Mouse (Mus musculus): ENCODE measurements around the gene Fmc1.
"Not testable (repeated sequence)": the region's sequence is repeated elsewhere in the genome, so short reads cannot be mapped to it uniquely, and the experiment has no call there.

Gene Fmc1

GRCm38 (mm10) chr6:38533428-38534405 is at the start of gene Fmc1:
Gene Fmc1, plus strand, starts transcription at chr6:38533502.
- DNase-seq (ENCODE audit: low read depth, low spot score) = peak; percentile 98

DNA sequence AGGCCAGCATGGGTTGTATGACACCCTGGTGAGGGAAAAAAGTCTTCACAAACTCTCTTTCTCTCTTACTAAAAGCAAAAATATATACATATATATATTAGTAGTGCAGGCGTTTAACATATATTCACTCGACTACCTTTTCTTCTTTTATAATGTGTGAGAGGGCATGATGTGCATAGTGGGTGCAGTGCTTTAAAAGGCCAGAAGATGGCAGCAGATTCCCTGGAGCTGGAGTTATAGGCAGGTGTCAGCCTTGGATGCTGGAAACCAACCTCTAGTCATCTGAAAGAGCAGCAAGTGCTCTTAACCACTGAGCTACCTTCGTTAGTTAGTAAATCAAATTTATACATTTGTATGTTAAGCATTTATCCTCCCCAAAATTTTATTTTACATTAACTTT is 40.8 kb upstream of the Fmc1 start:
- DNase-seq (ENCODE audit: low read depth, low spot score) = peak; percentile 16

DNA sequence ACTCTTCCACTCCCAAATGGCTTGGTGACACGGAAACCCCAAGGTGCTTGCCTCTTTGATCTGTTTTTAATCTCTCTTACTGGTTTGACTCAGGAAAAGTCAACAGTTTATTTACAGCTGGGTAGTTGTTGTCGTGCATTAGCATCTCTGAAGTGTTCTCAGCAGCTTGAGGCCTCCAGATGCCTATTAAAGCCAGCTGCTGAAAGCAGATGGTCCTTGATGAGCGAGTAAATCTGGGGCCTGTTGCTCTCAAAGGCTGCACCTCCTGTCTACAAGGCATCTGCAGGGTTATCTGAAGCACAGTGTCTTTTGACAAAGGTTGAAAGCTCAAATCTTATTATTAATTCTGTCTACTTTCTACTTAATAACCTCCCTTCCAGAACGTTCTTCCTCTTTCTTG is 37.7 kb upstream of the Fmc1 start:
- no peak for DNase-seq (ENCODE audit: low read depth, low spot score)

DNA sequence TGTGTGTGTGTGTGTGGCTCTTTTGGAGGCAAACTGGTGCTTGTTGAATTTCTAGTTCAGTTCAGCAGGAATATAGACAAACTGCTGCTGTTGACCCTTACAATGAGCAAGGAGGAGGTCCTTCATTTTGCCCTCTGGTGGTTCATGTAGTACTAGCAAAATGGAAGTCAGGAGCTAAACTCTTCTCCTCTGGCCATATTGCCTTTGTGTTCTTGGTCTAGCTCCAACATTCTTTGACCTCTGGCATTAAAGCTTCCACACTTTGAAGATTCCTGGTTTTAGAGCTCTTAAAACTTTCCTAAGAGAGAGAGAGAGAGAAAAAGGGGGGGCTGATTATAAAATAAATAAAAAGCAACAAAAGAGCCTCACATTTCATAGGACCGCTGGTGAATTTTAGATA is 21.2 kb upstream of the Fmc1 start:
- DNase-seq (ENCODE audit: low read depth, low spot score) = no peak

- no peak for DNase-seq (ENCODE audit: low read depth, low spot score)
Observed at GRCm38 (mm10) chr6:38512830-38513229, 20.5 kb upstream of the Fmc1 start.

GRCm38 (mm10) chr6:38515201-38515600 is 18.1 kb upstream of the Fmc1 start:
- DNase-seq (ENCODE audit: low read depth, low spot score) = no peak

GRCm38 (mm10) chr6:38523851-38524250 is 9.5 kb upstream of the Fmc1 start:
- DNase-seq (ENCODE audit: low read depth, low spot score) = no peak

- DNase-seq (ENCODE audit: low read depth, low spot score) = no peak
Observed at GRCm38 (mm10) chr6:38531211-38531820, 2.0 kb upstream of the Fmc1 start.

DNA sequence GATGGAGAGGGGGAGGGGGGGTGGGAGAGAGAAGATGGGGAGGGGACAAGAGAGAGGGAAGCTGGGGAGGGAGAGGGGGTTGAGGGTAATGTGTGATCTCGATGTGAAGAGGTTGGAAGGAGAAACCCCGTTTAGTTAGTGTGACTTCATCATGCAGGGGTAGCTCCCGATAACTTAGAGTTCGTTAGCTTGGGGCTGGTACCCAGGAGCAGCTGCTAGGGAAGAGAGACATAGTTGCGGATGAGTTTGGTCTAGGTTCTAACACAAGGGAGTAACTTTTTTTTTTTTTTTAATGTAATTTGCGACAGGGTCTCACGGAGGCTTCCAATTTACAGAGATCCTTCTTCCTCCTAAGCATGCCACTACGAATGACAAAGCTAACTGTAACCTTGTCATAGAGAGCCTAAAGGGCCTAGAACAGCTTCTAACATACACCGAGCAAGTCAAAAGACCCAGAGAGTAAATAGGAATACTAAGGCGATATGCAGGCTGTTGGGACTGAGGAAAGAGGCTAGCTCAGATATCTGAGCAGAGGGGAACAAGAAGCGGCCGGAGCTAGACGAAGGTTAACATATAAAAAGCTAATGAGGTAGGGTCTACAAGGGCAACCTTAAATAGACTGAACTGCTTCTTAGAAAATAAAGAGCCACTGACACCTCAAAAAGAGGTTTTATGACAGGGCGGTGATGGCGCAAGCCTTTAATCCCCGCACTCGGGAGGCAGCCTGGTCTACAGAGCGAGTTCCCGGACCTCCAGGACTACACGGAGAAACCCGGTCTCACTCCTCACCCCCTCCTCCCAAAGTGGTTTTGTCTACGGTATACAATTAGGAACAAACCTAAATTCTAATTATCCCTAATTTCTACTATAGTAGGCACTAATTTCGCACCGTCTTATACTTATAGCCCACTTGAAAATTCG is 542 bp upstream of the Fmc1 start:
- no peak for DNase-seq (ENCODE audit: low read depth, low spot score)

DNA sequence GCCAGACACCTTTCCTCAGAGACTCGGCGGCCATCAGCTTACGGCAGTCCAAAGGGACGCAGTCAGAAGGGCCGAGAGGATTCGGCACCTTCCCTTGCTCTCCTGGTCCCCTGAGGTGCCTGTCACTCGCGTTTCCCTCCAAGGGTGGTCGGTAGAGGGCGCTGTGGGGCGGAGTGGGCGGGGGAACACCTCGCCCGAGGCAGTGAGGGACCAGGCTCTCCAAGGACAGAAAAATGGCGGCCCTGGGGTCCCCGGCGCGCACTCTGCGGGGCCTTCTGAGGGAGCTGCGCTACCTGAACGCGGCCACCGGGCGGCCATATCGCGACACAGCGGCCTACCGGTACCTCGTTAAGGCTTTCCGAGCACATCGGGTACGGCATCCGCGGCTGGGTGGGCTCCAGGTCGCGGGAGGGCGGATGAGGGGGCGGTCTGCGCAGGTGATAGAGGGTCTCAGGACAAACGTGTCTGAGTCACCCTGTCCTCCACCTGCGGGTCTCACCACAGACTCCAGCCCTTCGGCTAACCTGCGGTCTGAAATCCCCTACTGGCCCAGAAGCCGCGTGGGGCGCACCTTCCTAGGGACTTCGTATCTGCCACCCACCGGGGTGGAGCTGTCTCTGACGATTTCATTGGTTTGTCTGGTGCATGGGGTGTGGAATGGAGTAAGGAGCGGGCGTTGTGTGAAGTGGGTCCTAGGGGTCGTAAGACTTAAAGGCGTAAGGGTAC is 1.5 kb downstream of the Fmc1 start:
- peak; percentile 90 for DNase-seq (ENCODE audit: low read depth, low spot score)

DNA sequence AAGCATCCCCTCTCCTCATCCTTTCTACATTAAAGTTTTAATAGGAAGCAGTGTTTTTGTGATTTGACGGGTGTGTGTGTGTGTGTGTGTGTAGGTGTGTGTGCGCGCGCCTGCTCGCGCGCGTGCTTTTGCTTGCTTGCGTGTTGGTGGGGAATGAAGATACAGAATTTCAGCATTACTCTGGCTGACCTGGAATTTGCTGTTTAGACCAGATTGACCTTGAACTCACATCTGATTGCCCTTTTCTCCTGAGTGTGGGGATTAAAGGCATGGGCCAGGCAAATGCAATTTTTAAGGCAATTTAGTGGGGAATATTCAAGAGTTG is 2.0 kb downstream of the Fmc1 start:
- no peak for DNase-seq (ENCODE audit: low read depth, low spot score)

- DNase-seq (ENCODE audit: low read depth, low spot score) = no peak
Observed at GRCm38 (mm10) chr6:38535788-38536187, 2.5 kb downstream of the Fmc1 start.

DNA sequence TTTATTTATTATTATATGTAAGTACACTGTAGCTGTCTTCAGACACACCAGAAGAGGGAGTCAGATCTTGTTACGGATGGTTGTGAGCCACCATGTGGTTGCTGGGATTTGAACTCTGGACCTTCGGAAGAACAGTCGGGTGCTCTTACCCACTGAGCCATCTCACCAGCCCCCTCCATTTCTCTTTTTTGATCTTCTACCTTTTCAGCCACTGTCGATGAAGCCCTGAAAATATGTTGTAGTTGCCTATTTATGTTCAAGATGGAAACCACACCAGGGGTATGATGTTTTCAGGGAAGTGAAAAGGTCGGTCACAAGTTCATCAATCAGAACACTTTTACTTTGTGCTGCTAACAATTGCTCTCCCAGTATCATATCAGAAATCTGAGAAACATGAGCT is 10.8 kb downstream of the Fmc1 start:
- not testable (repeated sequence) for DNase-seq (ENCODE audit: low read depth, low spot score)

DNA sequence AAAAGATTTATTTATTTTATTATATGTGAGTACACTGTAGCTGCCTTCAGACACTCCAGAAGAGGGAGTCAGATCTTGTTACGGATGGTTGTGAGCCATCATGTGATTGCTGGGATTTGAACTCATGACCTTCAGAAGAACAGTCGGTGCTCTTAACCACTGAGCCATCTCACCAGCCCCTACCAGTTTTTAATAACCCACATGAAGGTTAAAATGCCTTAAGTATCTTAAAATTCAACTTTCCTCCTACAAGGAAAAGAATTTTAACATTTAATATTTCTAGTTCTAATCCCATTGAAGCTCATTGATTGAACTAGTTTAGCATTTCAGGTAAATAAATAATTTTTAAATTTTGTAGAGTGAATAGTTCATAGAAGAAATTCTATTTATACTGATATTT is 13.7 kb downstream of the Fmc1 start:
- not testable (repeated sequence) for DNase-seq (ENCODE audit: low read depth, low spot score)

DNA sequence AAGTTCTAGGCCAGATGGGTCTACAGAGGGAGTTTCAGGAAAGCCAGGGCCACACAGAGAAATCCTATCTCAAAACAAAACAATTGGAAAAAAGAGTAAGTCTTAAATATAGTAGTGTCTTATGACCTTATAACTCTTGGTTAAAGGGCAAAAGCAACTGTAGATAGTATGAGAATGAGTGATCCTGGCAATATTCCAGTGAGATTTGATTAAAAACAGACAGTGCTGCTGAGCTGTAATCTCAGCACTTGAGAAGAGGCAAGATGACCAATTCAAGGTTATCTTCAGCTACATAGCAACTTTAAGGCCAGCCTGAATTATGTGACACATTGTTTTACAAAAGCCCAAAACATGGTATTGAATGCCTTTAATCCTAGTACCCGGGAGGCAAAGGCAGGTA is 14.4 kb downstream of the Fmc1 start:
- DNase-seq (ENCODE audit: low read depth, low spot score) = no peak

DNA sequence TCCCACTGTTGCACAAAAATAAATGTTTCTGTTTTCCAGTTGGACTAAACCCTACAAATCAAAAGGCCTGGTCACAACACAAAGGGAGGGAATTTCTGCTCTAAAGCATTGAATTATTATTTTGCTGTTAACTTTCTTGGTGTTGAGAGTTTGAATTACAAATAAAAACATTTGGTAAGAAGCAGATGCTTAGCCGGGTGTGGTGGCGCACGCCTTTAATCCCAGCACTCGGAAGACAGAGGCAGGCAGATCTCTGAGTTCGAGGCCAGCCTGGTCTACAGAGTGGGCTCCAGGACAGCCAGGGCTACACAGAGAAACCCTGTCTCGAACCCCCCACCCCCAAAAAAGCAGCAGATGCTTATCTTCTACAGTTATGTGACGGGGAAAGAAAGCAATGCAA is 15.3 kb downstream of the Fmc1 start:
- not testable (repeated sequence) for DNase-seq (ENCODE audit: low read depth, low spot score)

- DNase-seq (ENCODE audit: low read depth, low spot score) = not testable (repeated sequence)
Observed at GRCm38 (mm10) chr6:38549840-38550239, 16.5 kb downstream of the Fmc1 start.

GRCm38 (mm10) chr6:38550250-38551061 is 17.2 kb downstream of the Fmc1 start:
- no peak for DNase-seq (ENCODE audit: low read depth, low spot score)

- peak; percentile 94 for DNase-seq (ENCODE audit: low read depth, low spot score)
Observed at GRCm38 (mm10) chr6:38551062-38551988, 18.0 kb downstream of the Fmc1 start, which contains the start of gene Luc7l2. Gene Luc7l2, plus strand, starts transcription at chr6:38551334.
